Mouse (Mus musculus): ENCODE data around the gene Adam30. TPM values are rescaled to one million over a fixed set of nuclear protein-coding genes. Genes with fewer than 3 reads are reported as not detected.

Adam30 gene
- total RNA-seq, 1 experiment, result 0.18 TPM

- no peak for TF ChIP-seq CHD2 (IDR thresholded peaks at IDR 0.05; ENCODE audit: low read depth, low read length)
- no peak for TF ChIP-seq MAFK (IDR thresholded peaks at IDR 0.05; ENCODE audit: insufficient read depth, low read depth, low read length)
- no peak for TF ChIP-seq ZNF384 (IDR thresholded peaks at IDR 0.05; ENCODE audit: low read depth, low read length)
- no peak for TF ChIP-seq ZC3H11A (IDR thresholded peaks at IDR 0.05; ENCODE audit: borderline replicate concordance, low read depth, low read length)
- no peak overlapping the region for H3K9ac ChIP-seq (ENCODE audit: insufficient read depth, low read depth, low read length, poor library complexity, severe bottlenecking)
- no peaks in the 10 kb centered on the region for H3K36me3 ChIP-seq (ENCODE audit: control insufficient read depth, insufficient read depth, low read length, poor library complexity, severe bottlenecking)
Measured at GRCm38 (mm10) chr3:98187777-98188176, 27.3 kb downstream of the Adam30 start.

DNA sequence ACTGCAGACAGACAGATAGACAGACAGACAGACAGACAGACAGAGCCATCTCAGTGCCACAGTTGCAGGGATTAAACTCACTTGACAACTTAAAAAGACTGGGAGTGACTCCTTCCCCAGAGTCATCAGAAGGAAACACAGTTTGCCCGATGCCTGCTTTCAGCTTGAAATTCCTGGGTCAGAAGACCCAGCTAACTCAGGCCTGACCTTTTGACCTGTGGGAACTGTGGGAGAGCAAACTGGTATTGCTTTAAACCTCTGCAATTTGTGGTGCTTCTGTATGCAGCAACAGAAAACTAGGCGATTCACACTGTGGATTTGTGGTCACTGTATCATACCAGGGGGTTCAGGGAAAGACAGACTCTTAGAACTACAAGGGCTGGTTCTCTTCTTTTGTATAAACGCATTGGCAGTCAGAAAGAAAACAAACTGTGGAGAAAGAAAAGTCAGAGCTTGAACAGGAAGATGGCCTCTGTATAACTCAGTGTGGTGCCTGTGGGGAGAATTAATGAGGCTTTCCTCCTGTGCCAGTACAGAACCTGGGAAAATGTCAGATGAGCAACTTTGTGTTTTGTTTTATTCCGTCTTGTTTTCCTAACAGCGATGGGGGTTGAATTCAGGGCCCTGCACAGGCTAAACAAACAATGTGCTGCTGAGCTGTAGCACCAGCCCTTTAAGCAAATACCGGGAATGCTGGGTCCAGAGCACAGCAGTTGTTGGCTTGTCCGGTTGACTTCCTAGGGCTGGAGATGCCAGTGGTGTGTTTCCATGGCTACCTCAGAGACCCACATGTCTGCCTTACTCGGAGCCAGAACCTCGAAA, 37.5 kb downstream of the Adam30 start:
- Histone ChIP-seq H3K27ac (ENCODE audit: insufficient read depth, low read depth, low read length, poor library complexity, severe bottlenecking) (no peak overlapping the region), H3K4me1 (ENCODE audit: control insufficient read depth in 2 of 2, insufficient read depth in 2 of 2, low read length in 2 of 2, poor library complexity in 1 of 2) (peaks cover 0 to 6% of the 10 kb centered on the region in 2 experiments; a peak in 2 of 4 replicates), H3K36me3 (ENCODE audit: control insufficient read depth, insufficient read depth, low read length, poor library complexity, severe bottlenecking) (no peaks in the 10 kb centered on the region), H3K9ac (ENCODE audit: insufficient read depth, low read depth, low read length, poor library complexity, severe bottlenecking) (no peak overlapping the region), H3K4me3 (ENCODE audit: insufficient read depth in 1 of 2, low read depth in 1 of 2, low read length in 2 of 2, poor library complexity in 1 of 2, severe bottlenecking in 1 of 2) (no peak overlapping the region), H3K9me3 (ENCODE audit: control insufficient read depth, insufficient read depth, low read depth, low read length) (no peaks in the 10 kb centered on the region)
- DNase-seq (ENCODE audit: low read depth, low spot score), result no peak
- TF ChIP-seq ZC3H11A (IDR thresholded peaks at IDR 0.05; ENCODE audit: borderline replicate concordance, low read depth, low read length) (no peak), ZNF384 (IDR thresholded peaks at IDR 0.05; ENCODE audit: low read depth, low read length) (no peak), HCFC1 (IDR thresholded peaks at IDR 0.05; ENCODE audit: borderline replicate concordance, insufficient read depth, low read length) (no peak), MAFK (IDR thresholded peaks at IDR 0.05; ENCODE audit: insufficient read depth, low read depth, low read length) (no peak)
- in situ Hi-C loops (cut with MboI; ENCODE audit: low sequenced_read_pairs in 2 of 2, unreplicated experiment in 2 of 2), result no loop called here

More at GRCm38 (mm10) chr3:98187777-98188176, 27.3 kb downstream of the Adam30 start:
- in situ Hi-C loops (cut with MboI; ENCODE audit: low sequenced_read_pairs in 2 of 2, unreplicated experiment in 2 of 2), result no loop called here
- no peak overlapping the region for H3K4me3 ChIP-seq (ENCODE audit: insufficient read depth in 1 of 2, low read depth in 1 of 2, low read length in 2 of 2, poor library complexity in 1 of 2, severe bottlenecking in 1 of 2)
- no peak for DNase-seq (ENCODE audit: low read depth, low spot score)
- H3K27ac ChIP-seq (ENCODE audit: insufficient read depth, low read depth, low read length, poor library complexity, severe bottlenecking), result no peak overlapping the region
- no peaks in the 10 kb centered on the region for H3K4me1 ChIP-seq (ENCODE audit: control insufficient read depth in 2 of 2, insufficient read depth in 2 of 2, low read length in 2 of 2, poor library complexity in 1 of 2)
- no peaks in the 10 kb centered on the region for H3K9me3 ChIP-seq (ENCODE audit: control insufficient read depth, insufficient read depth, low read depth, low read length)

GRCm38 (mm10) chr3:98199747-98200146, 39.3 kb downstream of the Adam30 start:
- Histone ChIP-seq H3K27ac (ENCODE audit: insufficient read depth, low read depth, low read length, poor library complexity, severe bottlenecking) (no peak overlapping the region), H3K9me3 (ENCODE audit: control insufficient read depth, insufficient read depth, low read depth, low read length) (no peaks in the 10 kb centered on the region), H3K36me3 (ENCODE audit: control insufficient read depth, insufficient read depth, low read length, poor library complexity, severe bottlenecking) (no peaks in the 10 kb centered on the region), H3K9ac (ENCODE audit: insufficient read depth, low read depth, low read length, poor library complexity, severe bottlenecking) (no peak overlapping the region), H3K4me3 (ENCODE audit: insufficient read depth in 1 of 2, low read depth in 1 of 2, low read length in 2 of 2, poor library complexity in 1 of 2, severe bottlenecking in 1 of 2) (no peak overlapping the region), H3K4me1 (ENCODE audit: control insufficient read depth in 2 of 2, insufficient read depth in 2 of 2, low read length in 2 of 2, poor library complexity in 1 of 2) (peaks cover 0 to 6% of the 10 kb centered on the region in 2 experiments; a peak in 2 of 4 replicates)
- in situ Hi-C loops (cut with MboI; ENCODE audit: low sequenced_read_pairs in 2 of 2, unreplicated experiment in 2 of 2), result no loop called here
- TF ChIP-seq MAFK (IDR thresholded peaks at IDR 0.05; ENCODE audit: insufficient read depth, low read depth, low read length), result no peak
- TF ChIP-seq ZC3H11A (IDR thresholded peaks at IDR 0.05; ENCODE audit: borderline replicate concordance, low read depth, low read length), result no peak
- no peak for TF ChIP-seq HCFC1 (IDR thresholded peaks at IDR 0.05; ENCODE audit: borderline replicate concordance, insufficient read depth, low read length)
- TF ChIP-seq ZNF384 (IDR thresholded peaks at IDR 0.05; ENCODE audit: low read depth, low read length), result no peak
- no peak for TF ChIP-seq CHD2 (IDR thresholded peaks at IDR 0.05; ENCODE audit: low read depth, low read length)
- DNase-seq (ENCODE audit: low read depth, low spot score), result no peak

GRCm38 (mm10) chr3:98203282-98203681, 42.9 kb downstream of the Adam30 start:
- no peak overlapping the region for H3K27ac ChIP-seq (ENCODE audit: insufficient read depth, low read depth, low read length, poor library complexity, severe bottlenecking)
- H3K4me1 ChIP-seq (ENCODE audit: control insufficient read depth in 2 of 2, insufficient read depth in 2 of 2, low read length in 2 of 2, poor library complexity in 1 of 2), result peaks cover 0 to under 1% of the 10 kb centered on the region in 2 experiments; a peak in 1 of 4 replicates
- H3K4me3 ChIP-seq (ENCODE audit: insufficient read depth in 1 of 2, low read depth in 1 of 2, low read length in 2 of 2, poor library complexity in 1 of 2, severe bottlenecking in 1 of 2), result no peak overlapping the region
- TF ChIP-seq ZC3H11A (IDR thresholded peaks at IDR 0.05; ENCODE audit: borderline replicate concordance, low read depth, low read length) (no peak), CHD2 (IDR thresholded peaks at IDR 0.05; ENCODE audit: low read depth, low read length) (no peak)
- in situ Hi-C loops (cut with MboI; ENCODE audit: low sequenced_read_pairs in 2 of 2, unreplicated experiment in 2 of 2), result no loop called here
- no peak overlapping the region for H3K9ac ChIP-seq (ENCODE audit: insufficient read depth, low read depth, low read length, poor library complexity, severe bottlenecking)
- no peak for DNase-seq (ENCODE audit: low read depth, low spot score)
- H3K36me3 ChIP-seq (ENCODE audit: control insufficient read depth, insufficient read depth, low read length, poor library complexity, severe bottlenecking), result no peaks in the 10 kb centered on the region
- H3K9me3 ChIP-seq (ENCODE audit: control insufficient read depth, insufficient read depth, low read depth, low read length), result no peaks in the 10 kb centered on the region

Data from ES-E14 (cell line).